Mouse (Mus musculus): ENCODE measurements at regions not wholly inside any gene's neighbourhood (a gene's known extent, or its start where the extent isn't known, plus 50 kb on each side); places are given as distances from the start of the nearest gene placed in this dataset.

GRCm38 (mm10) chr1:94413043-94413442 is 360.7 kb upstream of the Pdcd1 start:
- no peak for ATAC-seq (replicated peaks; ENCODE audit: insufficient number of reproducible peaks, insufficient read depth, low FRiP score, low read depth)

GRCm38 (mm10) chr1:94366606-94367005 is 314.3 kb upstream of the Pdcd1 start:
- ATAC-seq (replicated peaks; ENCODE audit: insufficient number of reproducible peaks, insufficient read depth, low FRiP score, low read depth), result no peak
- Histone ChIP-seq H3K4me2 (no peak overlapping the region), H3K9ac (no peak overlapping the region), H3K36me3 (no peaks in the 10 kb centered on the region), H3K4me3 (no peak overlapping the region), H3K4me1 (replicated peaks) (no peaks in the 10 kb centered on the region), H3K27ac (no peak overlapping the region), H3K9me3 (replicated peaks) (no peaks in the 10 kb centered on the region), H3K27me3 (no peaks in the 10 kb centered on the region)
- WGBS, result 73% methylated on average over 1 of the region's 1 CpGs

More at GRCm38 (mm10) chr1:94413043-94413442, 360.7 kb upstream of the Pdcd1 start:
- no peaks in the 10 kb centered on the region for H3K4me1 ChIP-seq (replicated peaks)
- no peak overlapping the region for H3K4me3 ChIP-seq
- H3K9me3 ChIP-seq (replicated peaks), result no peaks in the 10 kb centered on the region
- H3K27me3 ChIP-seq, result no peaks in the 10 kb centered on the region
- 79% methylated on average over 9 of the region's 9 CpGs for WGBS
- no peak overlapping the region for H3K9ac ChIP-seq
- no peaks in the 10 kb centered on the region for H3K36me3 ChIP-seq
- no peak overlapping the region for H3K4me2 ChIP-seq
- H3K27ac ChIP-seq, result no peak overlapping the region

GRCm38 (mm10) chr1:94356996-94357395 is 304.6 kb upstream of the Pdcd1 start:
- 47% methylated on average over 1 of the region's 1 CpGs for WGBS
- Histone ChIP-seq H3K9ac (no peak overlapping the region), H3K4me1 (replicated peaks) (no peaks in the 10 kb centered on the region), H3K27me3 (no peaks in the 10 kb centered on the region), H3K9me3 (replicated peaks) (no peaks in the 10 kb centered on the region), H3K4me2 (no peak overlapping the region), H3K4me3 (no peak overlapping the region), H3K36me3 (no peaks in the 10 kb centered on the region), H3K27ac (no peak overlapping the region)
- no peak for ATAC-seq (replicated peaks; ENCODE audit: insufficient number of reproducible peaks, insufficient read depth, low FRiP score, low read depth)

GRCm38 (mm10) chr1:94355873-94356272 is 303.5 kb upstream of the Pdcd1 start:
- H3K27me3 ChIP-seq, result no peaks in the 10 kb centered on the region
- H3K9me3 ChIP-seq (replicated peaks), result no peaks in the 10 kb centered on the region
- H3K4me1 ChIP-seq (replicated peaks), result no peaks in the 10 kb centered on the region
- H3K36me3 ChIP-seq, result no peaks in the 10 kb centered on the region
- WGBS, result 39% methylated on average over 3 of the region's 3 CpGs
- no peak overlapping the region for H3K4me2 ChIP-seq
- no peak overlapping the region for H3K4me3 ChIP-seq
- no peak overlapping the region for H3K9ac ChIP-seq
- no peak overlapping the region for H3K27ac ChIP-seq
- no peak for ATAC-seq (replicated peaks; ENCODE audit: insufficient number of reproducible peaks, insufficient read depth, low FRiP score, low read depth)

- no peaks in the 10 kb centered on the region for H3K36me3 ChIP-seq
- no peak overlapping the region for H3K4me3 ChIP-seq
- no peak for ATAC-seq (replicated peaks; ENCODE audit: insufficient number of reproducible peaks, insufficient read depth, low FRiP score, low read depth)
- no peak overlapping the region for H3K27ac ChIP-seq
- H3K4me2 ChIP-seq, result no peak overlapping the region
- H3K9me3 ChIP-seq (replicated peaks), result no peaks in the 10 kb centered on the region
- H3K4me1 ChIP-seq (replicated peaks), result no peaks in the 10 kb centered on the region
- H3K27me3 ChIP-seq, result no peaks in the 10 kb centered on the region
- H3K9ac ChIP-seq, result no peak overlapping the region
- 90% methylated on average over 2 of the region's 2 CpGs for WGBS
These were observed 290.2 kb upstream of the Pdcd1 start for GRCm38 (mm10) chr1:94342576-94342975.

- WGBS, result 74% methylated on average over 3 of the region's 3 CpGs
- no peaks in the 10 kb centered on the region for H3K36me3 ChIP-seq
- H3K27ac ChIP-seq, result no peak overlapping the region
- no peaks in the 10 kb centered on the region for H3K9me3 ChIP-seq (replicated peaks)
- H3K4me1 ChIP-seq (replicated peaks), result no peaks in the 10 kb centered on the region
- H3K9ac ChIP-seq, result no peak overlapping the region
- H3K27me3 ChIP-seq, result no peaks in the 10 kb centered on the region
- H3K4me2 ChIP-seq, result no peak overlapping the region
- no peak for ATAC-seq (replicated peaks; ENCODE audit: insufficient number of reproducible peaks, insufficient read depth, low FRiP score, low read depth)
- no peak overlapping the region for H3K4me3 ChIP-seq
These were observed 288.9 kb upstream of the Pdcd1 start for GRCm38 (mm10) chr1:94341237-94341636.

- Histone ChIP-seq H3K27me3 (no peaks in the 10 kb centered on the region), H3K27ac (no peak overlapping the region), H3K4me3 (no peak overlapping the region), H3K4me1 (replicated peaks) (no peaks in the 10 kb centered on the region), H3K4me2 (no peak overlapping the region), H3K36me3 (no peaks in the 10 kb centered on the region), H3K9me3 (replicated peaks) (no peaks in the 10 kb centered on the region), H3K9ac (no peak overlapping the region)
- no peak for ATAC-seq (replicated peaks; ENCODE audit: insufficient number of reproducible peaks, insufficient read depth, low FRiP score, low read depth)
These were observed 265.7 kb upstream of the Pdcd1 start for GRCm38 (mm10) chr1:94318029-94318428.

- Histone ChIP-seq H3K9ac (no peak overlapping the region), H3K4me1 (replicated peaks) (no peaks in the 10 kb centered on the region), H3K36me3 (no peaks in the 10 kb centered on the region), H3K4me2 (no peak overlapping the region), H3K27ac (no peak overlapping the region), H3K27me3 (no peaks in the 10 kb centered on the region), H3K4me3 (no peak overlapping the region), H3K9me3 (replicated peaks) (no peaks in the 10 kb centered on the region)
- 87% methylated on average over 1 of the region's 1 CpGs for WGBS
- no peak for ATAC-seq (replicated peaks; ENCODE audit: insufficient number of reproducible peaks, insufficient read depth, low FRiP score, low read depth)
These were observed 246.0 kb upstream of the Pdcd1 start for GRCm38 (mm10) chr1:94298395-94298794.

GRCm38 (mm10) chr1:94272569-94272968 is 220.2 kb upstream of the Pdcd1 start:
- no peaks in the 10 kb centered on the region for H3K27me3 ChIP-seq
- no peak overlapping the region for H3K9ac ChIP-seq
- H3K4me1 ChIP-seq (replicated peaks), result no peaks in the 10 kb centered on the region
- no peak overlapping the region for H3K4me2 ChIP-seq
- 84% methylated on average over 4 of the region's 4 CpGs for WGBS
- no peak overlapping the region for H3K27ac ChIP-seq
- no peak overlapping the region for H3K4me3 ChIP-seq
- H3K36me3 ChIP-seq, result no peaks in the 10 kb centered on the region
- no peaks in the 10 kb centered on the region for H3K9me3 ChIP-seq (replicated peaks)
- no peak for ATAC-seq (replicated peaks; ENCODE audit: insufficient number of reproducible peaks, insufficient read depth, low FRiP score, low read depth)

- H3K4me1 ChIP-seq (replicated peaks), result no peaks in the 10 kb centered on the region
- H3K27me3 ChIP-seq, result no peaks in the 10 kb centered on the region
- no peak for ATAC-seq (replicated peaks; ENCODE audit: insufficient number of reproducible peaks, insufficient read depth, low FRiP score, low read depth)
- no peaks in the 10 kb centered on the region for H3K9me3 ChIP-seq (replicated peaks)
- no peaks in the 10 kb centered on the region for H3K36me3 ChIP-seq
- no peak overlapping the region for H3K4me3 ChIP-seq
- no peak overlapping the region for H3K27ac ChIP-seq
- H3K4me2 ChIP-seq, result no peak overlapping the region
- H3K9ac ChIP-seq, result no peak overlapping the region
- WGBS, result 59% methylated on average over 8 of the region's 8 CpGs
These were observed 211.0 kb upstream of the Pdcd1 start for GRCm38 (mm10) chr1:94263313-94263712.

- 58% methylated on average over 1 of the region's 1 CpGs for WGBS
- Histone ChIP-seq H3K36me3 (no peaks in the 10 kb centered on the region), H3K9me3 (replicated peaks) (no peaks in the 10 kb centered on the region), H3K27me3 (no peaks in the 10 kb centered on the region), H3K4me1 (replicated peaks) (no peaks in the 10 kb centered on the region), H3K9ac (no peak overlapping the region), H3K4me3 (no peak overlapping the region), H3K4me2 (no peak overlapping the region), H3K27ac (no peak overlapping the region)
- no peak for ATAC-seq (replicated peaks; ENCODE audit: insufficient number of reproducible peaks, insufficient read depth, low FRiP score, low read depth)
These were observed 183.1 kb upstream of the Pdcd1 start for GRCm38 (mm10) chr1:94235426-94235825.

GRCm38 (mm10) chr1:94221006-94221405 is 168.7 kb upstream of the Pdcd1 start:
- Histone ChIP-seq H3K27me3 (no peaks in the 10 kb centered on the region), H3K9me3 (replicated peaks) (no peaks in the 10 kb centered on the region), H3K4me1 (replicated peaks) (no peaks in the 10 kb centered on the region), H3K27ac (no peak overlapping the region), H3K9ac (no peak overlapping the region), H3K4me2 (no peak overlapping the region), H3K4me3 (no peak overlapping the region), H3K36me3 (no peaks in the 10 kb centered on the region)
- ATAC-seq (replicated peaks; ENCODE audit: insufficient number of reproducible peaks, insufficient read depth, low FRiP score, low read depth), result no peak
- 39% methylated on average over 3 of the region's 3 CpGs for WGBS

Data from heart, embryonic 15.5 days (tissue).